Mouse (Mus musculus): Measurements from ENCODE around the gene Gtdc1. TPM values are rescaled to one million over a fixed set of nuclear protein-coding genes. Genes with fewer than 3 reads are reported as not detected.

Gtdc1 gene
- polyA plus RNA-seq, 1 experiment, result 4.9 TPM

GRCm38 (mm10) chr2:44916286-44916685 lies 11.2 kb downstream of the Gtdc1 start:
- H3K27me3 ChIP-seq (ENCODE audit: control insufficient read depth, insufficient read depth, insufficient read length), result no peaks in the 10 kb centered on the region
- H3K79me2 ChIP-seq (ENCODE audit: control insufficient read depth, insufficient read depth), result no peaks in the 10 kb centered on the region
- no peak overlapping the region for H3K4me3 ChIP-seq
- no peaks in the 10 kb centered on the region for H3K36me3 ChIP-seq (ENCODE audit: control insufficient read depth, insufficient read depth)
- H3K4me2 ChIP-seq (ENCODE audit: low read depth), result no peak overlapping the region
- no peak for TF ChIP-seq E2F4 (IDR thresholded peaks at IDR 0.05; ENCODE audit: insufficient read depth)
- no peak for TF ChIP-seq MYOD1 (IDR thresholded peaks at IDR 0.05; ENCODE audit: control insufficient read depth in 1 of 3, insufficient read length in 2 of 3, low read depth in 2 of 3)
- no peak for TF ChIP-seq REST (IDR thresholded peaks at IDR 0.05; ENCODE audit: insufficient read depth, insufficient read length)
- no peak for TF ChIP-seq CEBPB (IDR thresholded peaks at IDR 0.05; ENCODE audit: insufficient read depth, poor library complexity, severe bottlenecking)
- no peak for TF ChIP-seq TCF12 (IDR thresholded peaks at IDR 0.05; ENCODE audit: insufficient read depth, poor library complexity, severe bottlenecking)
- TF ChIP-seq POLR2A (IDR thresholded peaks at IDR 0.05; ENCODE audit: insufficient read length, low read depth), result no peak
- no peak for TF ChIP-seq MAX (IDR thresholded peaks at IDR 0.05; ENCODE audit: low read depth)
- TF ChIP-seq USF1 (IDR thresholded peaks at IDR 0.05; ENCODE audit: low read depth), result no peak
- no peak for TF ChIP-seq MYOG (IDR thresholded peaks at IDR 0.05; ENCODE audit: control insufficient read depth in 1 of 3, insufficient read depth in 1 of 3, insufficient read length in 2 of 3, low read depth in 2 of 3)
- no peak for TF ChIP-seq SRF (IDR thresholded peaks at IDR 0.05; ENCODE audit: control insufficient read depth, insufficient read length, low read depth)
- no peak for TF ChIP-seq TCF3 (IDR thresholded peaks at IDR 0.05; ENCODE audit: insufficient read length, low read depth)
- H3ac ChIP-seq (ENCODE audit: control insufficient read depth, insufficient read length), result no peak overlapping the region

GRCm38 (mm10) chr2:44897801-44898200 lies 29.7 kb downstream of the Gtdc1 start:
- Histone ChIP-seq H3K4me3 (no peak overlapping the region), H3K36me3 (ENCODE audit: control insufficient read depth, insufficient read depth) (no peaks in the 10 kb centered on the region), H3K27me3 (ENCODE audit: control insufficient read depth, insufficient read depth, insufficient read length) (no peaks in the 10 kb centered on the region), H3K4me2 (ENCODE audit: low read depth) (no peak overlapping the region), H3ac (ENCODE audit: control insufficient read depth, insufficient read length) (no peak overlapping the region), H3K79me2 (ENCODE audit: control insufficient read depth, insufficient read depth) (no peaks in the 10 kb centered on the region)
- no peak for TF ChIP-seq MYOG (IDR thresholded peaks at IDR 0.05; ENCODE audit: control insufficient read depth in 1 of 3, insufficient read depth in 1 of 3, insufficient read length in 2 of 3, low read depth in 2 of 3)
- TF ChIP-seq MYOD1 (IDR thresholded peaks at IDR 0.05; ENCODE audit: control insufficient read depth in 1 of 3, insufficient read length in 2 of 3, low read depth in 2 of 3), result no peak
- TF ChIP-seq SRF (IDR thresholded peaks at IDR 0.05; ENCODE audit: control insufficient read depth, insufficient read length, low read depth), result no peak
- no peak for TF ChIP-seq POLR2AphosphoS2 (IDR thresholded peaks at IDR 0.05; ENCODE audit: insufficient read length, low read depth)
- no peak for TF ChIP-seq CEBPB (IDR thresholded peaks at IDR 0.05; ENCODE audit: insufficient read depth, poor library complexity, severe bottlenecking)
- no peak for TF ChIP-seq REST (IDR thresholded peaks at IDR 0.05; ENCODE audit: insufficient read depth, insufficient read length)
- no peak for TF ChIP-seq TCF3 (IDR thresholded peaks at IDR 0.05; ENCODE audit: insufficient read length, low read depth)
- TF ChIP-seq TCF12 (IDR thresholded peaks at IDR 0.05; ENCODE audit: insufficient read depth, poor library complexity, severe bottlenecking), result no peak
- no peak for TF ChIP-seq MAX (IDR thresholded peaks at IDR 0.05; ENCODE audit: low read depth)
- TF ChIP-seq E2F4 (IDR thresholded peaks at IDR 0.05; ENCODE audit: insufficient read depth), result no peak
- no peak for TF ChIP-seq POLR2A (IDR thresholded peaks at IDR 0.05; ENCODE audit: insufficient read length, low read depth)
- TF ChIP-seq USF1 (IDR thresholded peaks at IDR 0.05; ENCODE audit: low read depth), result no peak

- H3K4me2 ChIP-seq (ENCODE audit: low read depth), result no peak overlapping the region
- H3K36me3 ChIP-seq (ENCODE audit: control insufficient read depth, insufficient read depth), result no peaks in the 10 kb centered on the region
- H3K4me3 ChIP-seq, result no peak overlapping the region
- H3K27me3 ChIP-seq (ENCODE audit: control insufficient read depth, insufficient read depth, insufficient read length), result no peaks in the 10 kb centered on the region
- no peak for TF ChIP-seq USF1 (IDR thresholded peaks at IDR 0.05; ENCODE audit: low read depth)
- no peak for TF ChIP-seq CEBPB (IDR thresholded peaks at IDR 0.05; ENCODE audit: insufficient read depth, poor library complexity, severe bottlenecking)
- TF ChIP-seq POLR2AphosphoS2 (IDR thresholded peaks at IDR 0.05; ENCODE audit: insufficient read length, low read depth), result no peak
- TF ChIP-seq MYOD1 (IDR thresholded peaks at IDR 0.05; ENCODE audit: control insufficient read depth in 1 of 3, insufficient read length in 2 of 3, low read depth in 2 of 3), result no peak
- TF ChIP-seq MAX (IDR thresholded peaks at IDR 0.05; ENCODE audit: low read depth), result no peak
- no peak overlapping the region for H3ac ChIP-seq (ENCODE audit: control insufficient read depth, insufficient read length)
- H3K79me2 ChIP-seq (ENCODE audit: control insufficient read depth, insufficient read depth), result no peaks in the 10 kb centered on the region
Observed at GRCm38 (mm10) chr2:44873718-44874117, 53.7 kb downstream of the Gtdc1 start.

GRCm38 (mm10) chr2:44864726-44865125 lies 62.7 kb downstream of the Gtdc1 start:
- TF ChIP-seq MYOG (IDR thresholded peaks at IDR 0.05; ENCODE audit: control insufficient read depth in 1 of 3, insufficient read depth in 1 of 3, insufficient read length in 2 of 3, low read depth in 2 of 3) (no peak), POLR2AphosphoS2 (IDR thresholded peaks at IDR 0.05; ENCODE audit: insufficient read length, low read depth) (no peak), TCF3 (IDR thresholded peaks at IDR 0.05; ENCODE audit: insufficient read length, low read depth) (no peak), SRF (IDR thresholded peaks at IDR 0.05; ENCODE audit: control insufficient read depth, insufficient read length, low read depth) (no peak), MAX (IDR thresholded peaks at IDR 0.05; ENCODE audit: low read depth) (no peak), USF1 (IDR thresholded peaks at IDR 0.05; ENCODE audit: low read depth) (no peak), CEBPB (IDR thresholded peaks at IDR 0.05; ENCODE audit: insufficient read depth, poor library complexity, severe bottlenecking) (no peak)
- H3K4me3 ChIP-seq, result no peak overlapping the region

GRCm38 (mm10) chr2:44854475-44854874 lies 73.0 kb downstream of the Gtdc1 start:
- Histone ChIP-seq H3K27me3 (ENCODE audit: control insufficient read depth, insufficient read depth, insufficient read length) (no peaks in the 10 kb centered on the region), H3K4me2 (ENCODE audit: low read depth) (no peak overlapping the region), H3K36me3 (ENCODE audit: control insufficient read depth, insufficient read depth) (no peaks in the 10 kb centered on the region), H3K4me3 (no peak overlapping the region), H3K79me2 (ENCODE audit: control insufficient read depth, insufficient read depth) (no peaks in the 10 kb centered on the region), H3ac (ENCODE audit: control insufficient read depth, insufficient read length) (no peak overlapping the region)
- TF ChIP-seq MAX (IDR thresholded peaks at IDR 0.05; ENCODE audit: low read depth) (peak; percentile 57), POLR2A (IDR thresholded peaks at IDR 0.05; ENCODE audit: insufficient read length, low read depth) (no peak), USF1 (IDR thresholded peaks at IDR 0.05; ENCODE audit: low read depth) (peak; percentile 26), SRF (IDR thresholded peaks at IDR 0.05; ENCODE audit: control insufficient read depth, insufficient read length, low read depth) (no peak), MYOD1 (IDR thresholded peaks at IDR 0.05; ENCODE audit: control insufficient read depth in 1 of 3, insufficient read length in 2 of 3, low read depth in 2 of 3) (no peak), REST (IDR thresholded peaks at IDR 0.05; ENCODE audit: insufficient read depth, insufficient read length) (no peak), TCF3 (IDR thresholded peaks at IDR 0.05; ENCODE audit: insufficient read length, low read depth) (no peak), CEBPB (IDR thresholded peaks at IDR 0.05; ENCODE audit: insufficient read depth, poor library complexity, severe bottlenecking) (peak; percentile 89), MYOG (IDR thresholded peaks at IDR 0.05; ENCODE audit: control insufficient read depth in 1 of 3, insufficient read depth in 1 of 3, insufficient read length in 2 of 3, low read depth in 2 of 3) (no peak), POLR2AphosphoS2 (IDR thresholded peaks at IDR 0.05; ENCODE audit: insufficient read length, low read depth) (no peak), E2F4 (IDR thresholded peaks at IDR 0.05; ENCODE audit: insufficient read depth) (no peak), TCF12 (IDR thresholded peaks at IDR 0.05; ENCODE audit: insufficient read depth, poor library complexity, severe bottlenecking) (no peak)

More at GRCm38 (mm10) chr2:44864726-44865125, 62.7 kb downstream of the Gtdc1 start:
- no peaks in the 10 kb centered on the region for H3K27me3 ChIP-seq (ENCODE audit: control insufficient read depth, insufficient read depth, insufficient read length)
- H3ac ChIP-seq (ENCODE audit: control insufficient read depth, insufficient read length), result no peak overlapping the region
- no peak overlapping the region for H3K4me2 ChIP-seq (ENCODE audit: low read depth)
- no peaks in the 10 kb centered on the region for H3K79me2 ChIP-seq (ENCODE audit: control insufficient read depth, insufficient read depth)
- no peaks in the 10 kb centered on the region for H3K36me3 ChIP-seq (ENCODE audit: control insufficient read depth, insufficient read depth)
